Mouse (Mus musculus): ENCODE results near the gene Etv6. TPM values are rescaled to one million over a fixed set of nuclear protein-coding genes. Genes with fewer than 3 reads are reported as not detected.

Etv6 gene
- polyA plus RNA-seq, 1 experiment from 2014 or later, result 13.8 TPM

- H3K36me3 ChIP-seq, result no peaks in the 10 kb centered on the region
- no peaks in the 10 kb centered on the region for H3K9me3 ChIP-seq
- no peak for ATAC-seq (ENCODE audit: insufficient read depth, low FRiP score, low read depth)
- H3K4me1 ChIP-seq, result peaks cover 25% of the 10 kb centered on the region
- H3K27me3 ChIP-seq (replicated peaks), result no peaks in the 10 kb centered on the region
- WGBS, result 38% methylated on average over 5 of the region's 5 CpGs
- H3K9ac ChIP-seq, result no peak overlapping the region
- H3K4me2 ChIP-seq, result no peak overlapping the region
- H3K4me3 ChIP-seq (replicated peaks), result no peak overlapping the region
- no peak overlapping the region for H3K27ac ChIP-seq
Observed at GRCm38 (mm10) chr6:134046136-134046535, 10.6 kb downstream of the Etv6 start.

- Histone ChIP-seq H3K4me2 (no peak overlapping the region), H3K27ac (no peak overlapping the region), H3K9ac (no peak overlapping the region), H3K9me3 (no peaks in the 10 kb centered on the region), H3K4me1 (peaks cover 14% of the 10 kb centered on the region), H3K4me3 (replicated peaks) (no peak overlapping the region), H3K36me3 (no peaks in the 10 kb centered on the region), H3K27me3 (replicated peaks) (no peaks in the 10 kb centered on the region)
- WGBS, result 60% methylated on average over 5 of the region's 5 CpGs
- no peak for ATAC-seq (ENCODE audit: insufficient read depth, low FRiP score, low read depth)
Observed at GRCm38 (mm10) chr6:134047249-134047648, 11.7 kb downstream of the Etv6 start.

GRCm38 (mm10) chr6:134047974-134048373 lies 12.5 kb downstream of the Etv6 start:
- 88% methylated on average over 6 of the region's 6 CpGs for WGBS
- Histone ChIP-seq H3K27ac (no peak overlapping the region), H3K4me2 (no peak overlapping the region), H3K4me1 (peaks cover 14% of the 10 kb centered on the region), H3K9ac (no peak overlapping the region), H3K4me3 (replicated peaks) (no peak overlapping the region), H3K36me3 (no peaks in the 10 kb centered on the region), H3K9me3 (no peaks in the 10 kb centered on the region), H3K27me3 (replicated peaks) (no peaks in the 10 kb centered on the region)
- ATAC-seq (ENCODE audit: insufficient read depth, low FRiP score, low read depth), result no peak

GRCm38 (mm10) chr6:134048965-134049364 lies 13.5 kb downstream of the Etv6 start:
- Histone ChIP-seq H3K36me3 (no peaks in the 10 kb centered on the region), H3K9me3 (no peaks in the 10 kb centered on the region), H3K4me1 (peaks cover 12% of the 10 kb centered on the region; the same call in 1 of the 2 replicates), H3K4me3 (replicated peaks) (no peak overlapping the region), H3K4me2 (no peak overlapping the region), H3K27ac (no peak overlapping the region), H3K9ac (no peak overlapping the region), H3K27me3 (replicated peaks) (no peaks in the 10 kb centered on the region)
- ATAC-seq (ENCODE audit: insufficient read depth, low FRiP score, low read depth), result no peak
- 85% methylated on average over 6 of the region's 6 CpGs for WGBS

GRCm38 (mm10) chr6:134050466-134050865 lies 15.0 kb downstream of the Etv6 start:
- Histone ChIP-seq H3K27me3 (replicated peaks) (no peaks in the 10 kb centered on the region), H3K4me3 (replicated peaks) (no peak overlapping the region), H3K4me2 (no peak overlapping the region), H3K36me3 (no peaks in the 10 kb centered on the region), H3K9me3 (no peaks in the 10 kb centered on the region), H3K4me1 (peaks cover 3% of the 10 kb centered on the region; the same call in 1 of the 2 replicates), H3K27ac (no peak overlapping the region), H3K9ac (no peak overlapping the region)
- ATAC-seq (ENCODE audit: insufficient read depth, low FRiP score, low read depth), result no peak
- 79% methylated on average over 8 of the region's 8 CpGs for WGBS

- ATAC-seq (ENCODE audit: insufficient read depth, low FRiP score, low read depth), result no peak
- Histone ChIP-seq H3K4me3 (replicated peaks) (no peak overlapping the region), H3K27ac (no peak overlapping the region), H3K9me3 (no peaks in the 10 kb centered on the region), H3K4me1 (peaks cover 3% of the 10 kb centered on the region; the same call in 1 of the 2 replicates), H3K27me3 (replicated peaks) (no peaks in the 10 kb centered on the region), H3K9ac (no peak overlapping the region), H3K36me3 (no peaks in the 10 kb centered on the region), H3K4me2 (no peak overlapping the region)
- WGBS, result 67% methylated on average over 7 of the region's 7 CpGs
Observed at GRCm38 (mm10) chr6:134051950-134052349, 16.4 kb downstream of the Etv6 start.

- no peaks in the 10 kb centered on the region for H3K9me3 ChIP-seq
- no peak overlapping the region for H3K27ac ChIP-seq
Observed at GRCm38 (mm10) chr6:134053146-134053545, 17.6 kb downstream of the Etv6 start.

GRCm38 (mm10) chr6:134053566-134053965 lies 18.1 kb downstream of the Etv6 start:
- WGBS, result 63% methylated on average over 7 of the region's 7 CpGs
- Histone ChIP-seq H3K9me3 (no peaks in the 10 kb centered on the region), H3K36me3 (no peaks in the 10 kb centered on the region), H3K9ac (no peak overlapping the region), H3K27me3 (replicated peaks) (no peaks in the 10 kb centered on the region), H3K4me1 (no peaks in the 10 kb centered on the region), H3K4me3 (replicated peaks) (no peak overlapping the region), H3K4me2 (no peak overlapping the region), H3K27ac (no peak overlapping the region)
- ATAC-seq (ENCODE audit: insufficient read depth, low FRiP score, low read depth), result no peak

More at GRCm38 (mm10) chr6:134053146-134053545, 17.6 kb downstream of the Etv6 start:
- Histone ChIP-seq H3K9ac (no peak overlapping the region), H3K4me2 (no peak overlapping the region), H3K36me3 (no peaks in the 10 kb centered on the region), H3K27me3 (replicated peaks) (no peaks in the 10 kb centered on the region), H3K4me1 (no peaks in the 10 kb centered on the region), H3K4me3 (replicated peaks) (no peak overlapping the region)
- 87% methylated on average over 10 of the region's 10 CpGs for WGBS
- no peak for ATAC-seq (ENCODE audit: insufficient read depth, low FRiP score, low read depth)

- no peaks in the 10 kb centered on the region for H3K9me3 ChIP-seq
- H3K4me1 ChIP-seq, result peaks cover 8% of the 10 kb centered on the region; the same call in 1 of the 2 replicates
- H3K4me2 ChIP-seq, result no peak overlapping the region
- no peaks in the 10 kb centered on the region for H3K36me3 ChIP-seq
- H3K9ac ChIP-seq, result no peak overlapping the region
- WGBS, result 74% methylated on average over 7 of the region's 7 CpGs
- H3K27ac ChIP-seq, result no peak overlapping the region
- H3K4me3 ChIP-seq (replicated peaks), result no peak overlapping the region
- ATAC-seq (ENCODE audit: insufficient read depth, low FRiP score, low read depth), result no peak
- no peaks in the 10 kb centered on the region for H3K27me3 ChIP-seq (replicated peaks)
Observed at GRCm38 (mm10) chr6:134055588-134055987, 20.1 kb downstream of the Etv6 start.

- WGBS, result 57% methylated on average over 4 of the region's 4 CpGs
- H3K4me1 ChIP-seq, result peaks cover 10% of the 10 kb centered on the region; the same call in 1 of the 2 replicates
- ATAC-seq (ENCODE audit: insufficient read depth, low FRiP score, low read depth), result no peak
Observed at GRCm38 (mm10) chr6:134058451-134058850, 23.0 kb downstream of the Etv6 start.

GRCm38 (mm10) chr6:134058886-134059551 lies 23.5 kb downstream of the Etv6 start:
- H3K9ac ChIP-seq, result no peak overlapping the region
- peaks cover 10% of the 10 kb centered on the region; the same call in 1 of the 2 replicates for H3K4me1 ChIP-seq
- H3K27ac ChIP-seq, result no peak overlapping the region
- H3K27me3 ChIP-seq (replicated peaks), result no peaks in the 10 kb centered on the region
- WGBS, result 79% methylated on average over 10 of the region's 10 CpGs
- no peaks in the 10 kb centered on the region for H3K9me3 ChIP-seq
- no peak overlapping the region for H3K4me2 ChIP-seq
- no peak for ATAC-seq (ENCODE audit: insufficient read depth, low FRiP score, low read depth)
- H3K36me3 ChIP-seq, result no peaks in the 10 kb centered on the region
- no peak overlapping the region for H3K4me3 ChIP-seq (replicated peaks)

More at GRCm38 (mm10) chr6:134058451-134058850, 23.0 kb downstream of the Etv6 start:
- no peaks in the 10 kb centered on the region for H3K36me3 ChIP-seq
- no peak overlapping the region for H3K27ac ChIP-seq
- H3K4me2 ChIP-seq, result no peak overlapping the region
- no peaks in the 10 kb centered on the region for H3K9me3 ChIP-seq
- no peak overlapping the region for H3K9ac ChIP-seq
- H3K4me3 ChIP-seq (replicated peaks), result no peak overlapping the region
- H3K27me3 ChIP-seq (replicated peaks), result no peaks in the 10 kb centered on the region

GRCm38 (mm10) chr6:134059552-134059891 lies 24.0 kb downstream of the Etv6 start:
- H3K4me3 ChIP-seq (replicated peaks), result no peak overlapping the region
- ATAC-seq (ENCODE audit: insufficient read depth, low FRiP score, low read depth), result no peak
- 70% methylated on average over 10 of the region's 10 CpGs for WGBS
- H3K4me2 ChIP-seq, result no peak overlapping the region
- H3K9me3 ChIP-seq, result no peaks in the 10 kb centered on the region
- H3K4me1 ChIP-seq, result peaks cover 10% of the 10 kb centered on the region; the same call in 1 of the 2 replicates
- H3K9ac ChIP-seq, result no peak overlapping the region
- H3K36me3 ChIP-seq, result no peaks in the 10 kb centered on the region
- H3K27me3 ChIP-seq (replicated peaks), result no peaks in the 10 kb centered on the region
- H3K27ac ChIP-seq, result no peak overlapping the region
